Mouse (Mus musculus): ENCODE results near the gene Tmem108.
"Not testable (repeated sequence)": the region's sequence is repeated elsewhere in the genome, so short reads cannot be mapped to it uniquely, and the experiment has no call there.

Gene Tmem108

DNA sequence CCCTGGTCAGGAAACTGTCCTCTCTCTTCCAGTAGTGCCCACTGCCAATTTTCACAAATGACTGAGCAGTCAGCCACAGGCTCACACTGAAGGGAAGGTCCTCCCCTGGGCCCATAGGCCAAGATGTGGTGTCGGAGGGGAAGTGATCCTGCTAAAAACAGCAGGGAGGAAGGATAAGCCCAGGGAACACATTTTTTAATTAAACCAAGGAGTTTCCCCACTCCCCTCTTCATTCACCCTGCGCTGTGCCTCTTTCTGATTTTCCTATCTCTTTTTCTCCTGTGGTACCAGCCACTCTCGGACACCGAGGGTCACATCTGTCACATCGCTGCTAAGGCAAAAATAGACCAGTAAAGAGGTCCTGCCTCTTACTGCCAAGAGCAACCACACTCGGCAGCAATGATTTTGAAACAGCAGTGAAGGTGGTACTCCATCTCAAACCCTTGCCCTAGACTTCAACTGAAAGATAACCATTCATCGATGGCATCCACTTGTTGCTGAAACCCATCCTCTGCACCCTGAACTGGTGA, 83.0 kb downstream of the Tmem108 start:
- DNase-seq, result no peak

DNA sequence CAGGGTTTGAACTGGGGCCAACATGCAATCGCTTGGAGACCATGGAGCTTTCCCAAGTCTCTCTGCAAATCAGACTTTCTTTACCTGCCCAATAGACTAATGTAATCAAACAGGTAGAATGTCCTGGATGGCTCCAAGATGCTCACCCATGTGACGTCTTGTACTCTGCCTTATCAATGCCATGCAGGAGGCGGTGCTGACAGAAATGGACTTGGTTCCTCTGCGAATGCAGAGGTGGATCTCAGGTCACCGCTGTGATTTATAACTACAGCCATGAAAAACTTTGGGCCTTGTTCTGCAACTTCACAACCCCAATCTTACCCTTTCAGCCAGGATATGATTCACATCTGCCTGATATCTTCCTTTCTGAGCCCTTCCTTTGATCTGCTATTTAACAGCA, 83.8 kb downstream of the Tmem108 start:
- no peak for DNase-seq

DNA sequence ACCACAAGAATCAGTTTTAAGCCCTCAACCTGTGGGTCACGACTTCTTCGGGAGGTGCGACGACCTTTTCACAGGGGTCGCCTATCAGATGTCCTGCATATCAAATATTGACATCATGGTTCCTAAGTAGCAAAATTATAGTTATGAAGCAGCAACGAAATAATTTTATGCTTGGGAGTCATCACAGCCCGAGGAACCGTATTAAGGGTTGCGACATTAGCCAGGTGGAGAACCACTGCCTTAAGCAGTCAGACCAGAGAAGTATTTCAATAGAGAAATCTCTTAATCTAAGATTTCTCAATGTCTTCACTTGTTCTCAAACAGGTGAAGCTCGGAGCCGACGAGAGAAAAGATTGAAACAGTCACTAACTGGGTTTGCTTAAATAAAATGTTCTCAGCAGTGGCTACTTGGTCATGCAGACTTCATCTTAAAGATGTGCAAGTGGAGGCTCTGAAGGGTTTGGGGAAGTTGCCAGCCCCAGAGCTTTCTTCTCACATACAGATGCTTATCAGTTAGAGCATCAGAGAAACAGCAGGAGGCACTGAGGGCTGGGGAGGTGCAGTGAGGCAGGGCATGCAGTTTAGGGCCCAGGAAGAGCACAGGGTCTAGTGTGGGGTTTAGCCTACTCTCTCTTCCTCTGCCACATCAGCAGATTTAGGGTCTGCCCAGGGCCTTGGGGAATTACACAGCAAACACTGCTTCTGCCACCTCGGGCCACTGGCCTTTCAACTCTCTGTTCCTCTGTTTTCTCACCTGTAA, 85.7 kb downstream of the Tmem108 start:
- no peak for DNase-seq

DNA sequence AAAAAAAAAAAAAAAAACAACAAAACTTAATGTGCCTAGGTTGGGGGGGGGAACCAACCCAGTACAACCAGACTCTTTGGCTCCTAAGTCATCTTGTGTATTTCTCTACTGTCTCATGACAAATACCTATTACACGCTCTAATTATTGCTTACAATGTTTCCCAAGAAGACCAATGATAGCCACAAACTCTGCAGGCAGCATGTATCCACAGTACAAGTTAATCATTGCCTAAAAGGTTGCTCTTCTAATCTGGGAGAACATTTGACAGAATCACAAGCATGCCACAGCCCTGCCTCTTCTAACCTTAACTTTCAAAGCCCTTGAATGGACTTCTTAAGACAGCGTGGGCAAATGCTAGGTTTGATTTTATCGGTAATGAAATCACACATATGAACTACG, 88.8 kb downstream of the Tmem108 start:
- no peak for DNase-seq

DNA sequence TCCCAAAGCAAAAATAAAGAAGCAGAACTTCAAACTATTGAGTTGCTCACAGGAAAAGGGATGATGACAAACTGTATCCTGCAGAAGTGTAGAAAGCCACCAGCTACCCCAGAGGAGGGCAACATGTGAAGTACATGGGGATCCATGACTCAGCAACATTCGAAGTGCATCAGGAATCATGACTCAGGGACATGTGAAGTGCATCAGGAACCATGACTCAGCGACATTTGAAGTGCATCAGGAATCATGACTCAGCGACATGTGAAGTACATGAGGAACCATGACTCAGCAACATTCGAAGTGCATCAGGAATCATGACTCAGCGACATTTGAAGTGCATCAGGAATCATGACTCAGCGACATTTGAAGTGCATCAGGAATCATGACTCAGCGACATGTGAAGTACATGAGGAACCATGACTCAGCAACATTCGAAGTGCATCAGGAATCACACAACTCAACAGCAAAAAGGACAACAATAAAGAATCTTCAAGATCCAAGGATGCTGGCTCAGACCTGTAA, 91.0 kb downstream of the Tmem108 start:
- not testable (repeated sequence) for DNase-seq

DNA sequence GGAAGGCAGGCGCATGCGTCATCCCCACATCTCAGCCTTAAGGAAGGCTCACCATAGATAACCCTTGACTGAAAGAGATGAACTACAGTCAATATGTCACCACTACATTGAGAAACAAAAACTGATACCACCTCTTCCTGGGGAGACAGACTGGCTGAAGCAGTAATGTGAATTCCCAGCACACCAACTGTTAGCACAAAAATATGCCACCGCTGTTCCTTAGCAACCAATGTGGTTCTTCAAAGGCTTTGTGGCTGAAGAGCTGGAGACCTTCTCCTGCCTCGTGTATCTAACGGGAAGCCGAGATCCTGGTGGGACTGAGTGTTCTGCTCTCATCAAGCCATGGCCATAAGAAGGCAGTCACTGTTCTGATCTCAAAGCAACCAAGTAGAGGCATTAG, 92.8 kb downstream of the Tmem108 start:
- DNase-seq, result no peak

DNA sequence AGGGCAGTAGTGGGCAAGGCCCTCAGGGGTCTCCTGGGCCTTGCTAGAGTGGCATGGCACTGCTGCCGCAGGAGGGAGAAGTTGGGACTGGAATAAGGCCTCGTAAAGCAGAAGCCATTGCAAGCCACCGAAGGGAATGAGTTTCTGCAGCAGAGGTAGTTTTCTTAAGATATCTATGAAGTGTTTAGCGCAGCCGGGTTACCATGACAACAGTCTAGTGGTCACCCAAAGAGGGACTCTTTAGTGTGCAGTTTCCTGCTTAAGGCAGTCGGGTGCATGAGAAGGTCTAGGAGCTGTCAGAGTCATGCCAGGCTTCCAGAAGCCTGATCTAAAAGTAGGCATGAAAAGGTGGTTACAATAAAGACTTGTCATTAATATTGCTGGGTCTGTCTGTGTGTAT, 95.8 kb downstream of the Tmem108 start:
- no peak for DNase-seq

DNA sequence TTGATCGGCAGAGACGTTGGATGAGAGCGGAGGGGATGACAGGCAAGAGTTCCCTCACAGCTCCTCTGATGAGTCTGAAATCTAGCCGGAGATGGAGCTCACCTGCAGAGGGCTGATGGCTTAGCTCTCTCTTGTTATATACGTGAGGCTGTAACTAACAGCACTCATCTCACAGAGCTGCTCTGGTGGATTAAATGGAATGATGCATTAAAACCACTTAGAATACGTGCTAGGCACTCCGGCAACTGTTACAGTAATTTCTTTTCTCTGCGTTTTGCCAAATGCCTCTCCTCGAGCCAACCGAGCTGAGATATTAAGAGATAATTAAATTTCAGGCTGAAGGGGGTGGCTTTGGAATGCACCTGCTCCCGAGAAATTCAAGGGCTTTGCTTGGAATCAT, 97.5 kb downstream of the Tmem108 start:
- no peak for DNase-seq

DNA sequence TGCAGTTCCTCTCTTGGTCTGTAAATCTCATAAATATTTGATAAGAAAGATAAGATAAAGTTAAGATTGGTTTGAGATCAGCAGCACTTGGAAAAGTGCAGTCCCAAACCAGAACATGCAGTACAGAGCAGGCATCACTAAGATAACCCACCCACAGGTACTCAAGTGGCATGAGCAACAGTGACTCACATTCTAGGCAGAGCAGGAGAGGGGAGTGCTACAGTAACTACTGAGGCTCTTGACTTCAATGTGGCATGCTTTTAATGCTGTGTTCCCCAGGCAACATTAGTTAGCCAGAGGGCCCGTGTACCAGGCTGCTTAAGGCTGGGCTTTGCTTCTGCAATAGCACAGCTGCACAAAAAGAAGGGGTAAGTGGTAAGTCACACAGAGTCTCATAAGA, 99.8 kb downstream of the Tmem108 start:
- DNase-seq, result no peak

DNA sequence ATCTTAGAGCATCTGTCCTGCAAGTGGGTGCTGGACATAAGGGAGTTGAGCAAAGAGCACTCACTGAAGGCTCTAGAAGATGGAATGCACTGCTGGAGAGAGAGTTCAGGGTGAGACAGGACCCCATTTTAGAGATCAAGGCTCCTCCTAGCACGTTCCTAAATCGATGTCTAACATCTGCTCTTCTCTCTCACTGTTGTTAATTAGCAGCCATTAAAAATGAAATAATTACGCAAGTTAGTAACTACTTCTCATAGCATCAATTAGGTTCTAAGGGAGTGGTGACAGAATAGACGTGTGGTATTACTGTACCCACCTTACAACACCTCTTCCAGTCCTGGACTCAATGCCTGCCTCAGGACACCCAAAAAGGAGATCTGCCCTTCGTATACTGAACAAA, 103.7 kb downstream of the Tmem108 start:
- DNase-seq, result no peak

DNA sequence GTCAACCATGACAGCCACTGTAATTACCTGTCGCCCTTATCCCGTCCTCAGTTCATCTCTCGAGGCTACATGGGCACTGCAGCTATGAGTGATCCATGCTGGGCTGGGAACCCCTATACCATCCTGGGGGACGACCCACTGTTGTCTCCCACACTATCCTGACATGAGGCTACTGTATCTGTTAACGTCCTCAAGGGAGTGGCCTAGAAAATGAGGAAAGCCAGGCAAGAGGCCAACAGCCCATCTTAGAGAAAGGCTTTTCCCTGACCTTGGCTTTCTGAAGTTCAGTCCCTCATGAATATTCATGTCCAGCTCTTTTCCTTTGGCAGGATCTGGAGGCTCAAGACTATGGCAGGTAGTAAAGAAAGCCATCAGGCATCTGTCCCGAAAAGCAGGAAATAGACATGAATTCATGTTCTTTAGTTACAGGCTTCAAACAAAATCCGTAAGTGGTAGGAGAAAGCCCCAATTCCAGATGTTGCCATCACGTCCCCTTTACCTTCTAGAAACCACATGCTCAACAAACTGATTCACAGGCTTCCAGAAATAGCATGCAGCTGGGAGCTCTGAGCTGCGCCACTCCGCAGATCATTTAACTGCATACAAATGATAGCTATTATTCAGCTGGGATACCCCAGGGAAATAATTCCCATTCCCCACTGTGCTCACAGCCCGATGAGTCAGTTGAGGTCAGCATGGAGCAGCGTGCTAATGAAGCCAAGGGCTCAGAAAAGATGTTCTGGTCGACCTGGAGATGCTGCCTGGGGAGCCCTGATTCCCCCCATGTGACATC, 104.3 kb downstream of the Tmem108 start:
- DNase-seq, result no peak

DNA sequence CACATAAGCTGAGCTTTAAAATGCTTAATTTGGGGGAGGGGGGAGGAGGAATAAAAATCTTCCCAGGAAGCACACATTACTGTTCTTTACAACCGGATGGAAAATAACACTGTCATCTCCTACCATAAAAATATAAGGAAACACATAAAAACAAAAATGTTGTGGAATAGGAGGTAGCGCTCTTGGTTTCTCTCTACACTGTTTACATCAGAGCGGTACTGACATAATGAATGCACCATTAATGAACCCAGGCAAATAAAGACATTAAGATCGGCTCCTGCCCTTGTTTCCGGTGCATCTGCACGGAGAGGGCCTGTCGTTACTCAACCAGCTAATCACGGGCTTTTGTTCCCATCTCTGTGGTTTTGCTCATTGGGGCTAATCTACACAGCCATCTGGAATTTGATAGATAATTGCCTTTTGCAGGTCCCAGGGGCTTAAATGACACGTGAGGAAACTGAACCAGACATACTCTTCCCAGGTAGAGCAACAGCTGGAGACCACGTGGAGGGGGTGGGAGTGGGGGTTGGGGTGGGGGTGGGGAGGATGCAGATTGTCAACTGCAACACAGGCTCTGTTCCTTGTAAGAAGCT, 107.5 kb downstream of the Tmem108 start:
- DNase-seq, result no peak

DNA sequence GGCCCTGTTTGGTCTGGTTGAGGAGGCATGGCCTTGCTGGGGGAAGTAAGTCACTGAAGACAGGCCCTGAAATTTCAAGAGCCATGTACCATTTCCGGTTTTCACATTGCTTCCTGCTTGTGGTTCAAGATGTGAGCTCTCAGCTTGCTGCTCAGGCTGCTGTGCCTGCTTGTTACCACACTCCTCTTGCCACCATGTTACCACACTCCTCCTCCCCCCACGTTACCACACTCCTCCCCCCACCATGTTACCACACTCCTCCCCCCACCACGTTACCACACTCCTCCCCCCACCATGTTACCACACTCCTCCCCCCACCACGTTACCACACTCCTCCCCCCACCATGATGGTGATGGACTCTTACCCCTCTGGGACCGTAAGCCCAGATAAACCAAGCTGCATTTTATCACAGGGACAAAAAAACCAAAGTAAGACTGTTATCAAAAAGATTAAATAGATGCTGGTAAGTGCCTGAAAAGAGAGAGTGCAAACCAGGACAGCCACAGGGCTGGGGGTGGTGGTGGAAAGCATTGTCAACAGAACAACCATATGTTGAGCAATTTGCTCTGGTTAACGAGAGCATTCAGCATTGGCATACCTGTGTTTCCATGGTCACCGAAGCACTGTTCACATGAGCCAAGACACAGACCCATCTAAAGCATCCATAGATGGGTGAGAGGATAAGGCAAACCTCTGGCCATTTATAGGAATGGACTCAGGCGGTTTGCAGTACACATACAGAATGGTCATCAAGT, 109.3 kb downstream of the Tmem108 start:
- no peak for DNase-seq

DNA sequence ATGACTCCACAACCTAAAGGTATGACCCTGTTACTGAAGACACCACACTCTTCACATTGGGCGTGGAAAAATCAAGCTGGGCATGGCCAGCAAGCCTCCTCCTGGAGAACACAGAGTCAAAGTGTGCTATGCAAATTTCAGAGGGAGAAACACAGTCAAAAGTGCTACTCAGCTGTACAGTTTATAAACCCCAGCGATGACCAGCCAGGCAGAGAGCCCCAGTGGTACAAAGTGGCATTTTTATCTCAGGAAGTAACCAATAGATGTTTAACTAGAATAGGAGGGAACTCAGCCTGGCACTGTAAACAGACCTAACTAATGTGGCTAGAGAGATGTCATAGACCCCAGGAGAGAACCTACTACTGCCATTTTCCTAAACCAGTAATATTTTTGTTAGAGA, 115.0 kb downstream of the Tmem108 start:
- DNase-seq, result no peak

DNA sequence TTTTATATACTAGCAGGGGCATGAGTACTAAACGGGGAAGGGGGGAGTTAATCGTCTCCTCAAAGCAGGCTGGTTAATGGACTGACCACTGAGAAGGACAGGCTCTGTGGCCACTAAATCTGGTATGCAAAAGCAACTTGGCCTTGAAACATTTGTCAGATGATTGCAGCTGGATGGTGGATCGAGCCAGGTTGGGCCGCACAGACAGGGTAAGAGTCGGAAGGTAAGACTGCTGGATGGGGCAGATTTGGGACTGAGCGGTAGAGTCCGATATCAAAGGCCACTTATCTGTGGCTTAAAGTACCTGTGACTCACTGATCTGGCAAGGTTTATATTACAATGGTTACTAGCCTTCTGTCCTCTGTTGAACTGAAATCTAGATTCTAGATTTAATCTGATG, 115.9 kb downstream of the Tmem108 start:
- no peak for DNase-seq

DNA sequence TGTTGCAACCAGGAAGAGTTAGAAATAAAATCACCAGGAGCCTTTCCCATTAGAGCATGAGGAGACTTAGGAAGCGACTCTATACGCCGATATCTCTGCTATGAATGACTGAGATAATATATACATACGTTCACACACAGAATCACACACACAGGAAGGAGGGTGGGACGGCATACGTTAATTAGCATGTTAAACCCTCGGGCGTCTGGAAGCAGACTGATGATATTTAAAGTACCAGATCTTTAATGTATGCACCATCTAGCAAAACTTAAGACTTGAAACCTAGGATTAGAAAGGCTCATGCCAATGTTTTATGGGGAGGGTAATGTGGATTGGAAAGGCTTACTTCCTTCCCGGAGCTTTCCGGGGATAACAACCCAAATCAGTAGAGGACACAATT, 119.3 kb downstream of the Tmem108 start:
- no peak for DNase-seq

DNA sequence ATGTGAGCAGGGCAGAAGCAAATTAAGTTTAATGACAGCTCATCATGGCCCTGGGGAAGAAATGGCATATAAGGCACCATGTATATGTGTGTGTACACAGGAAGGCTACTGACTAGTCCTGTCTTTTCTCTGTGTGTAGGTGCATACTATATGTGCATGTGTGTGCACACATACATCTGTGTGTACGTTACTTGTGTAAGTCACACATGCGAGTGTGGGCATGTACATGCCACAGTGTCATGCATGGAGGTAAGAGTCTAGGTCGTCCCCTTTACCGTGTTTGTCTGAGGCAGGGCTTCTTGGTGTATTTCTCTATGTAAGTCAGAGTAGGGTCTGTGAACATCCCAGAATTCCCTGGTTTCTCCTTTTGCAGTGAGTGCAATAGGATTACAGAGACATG, 120.3 kb downstream of the Tmem108 start:
- no peak for DNase-seq

DNA sequence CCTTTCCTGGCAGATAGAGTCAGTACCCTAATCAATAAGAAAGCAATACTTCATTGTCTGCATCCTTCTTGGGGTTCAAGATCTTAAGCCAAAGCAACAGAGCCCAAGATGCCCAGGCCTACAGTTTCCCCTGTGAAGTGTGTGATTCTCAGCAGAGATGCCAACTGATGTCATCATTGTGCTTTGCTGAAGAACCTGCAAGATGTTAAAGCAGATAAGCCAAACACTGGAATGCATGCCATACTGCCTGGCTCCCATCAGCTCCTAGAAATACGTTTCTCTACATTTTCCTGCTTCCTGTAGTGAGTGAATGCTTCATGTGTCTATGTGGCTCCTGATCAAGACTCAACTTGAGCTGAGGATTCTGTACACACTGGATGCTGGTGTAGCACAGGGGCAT, 122.2 kb downstream of the Tmem108 start:
- DNase-seq, result no peak

DNA sequence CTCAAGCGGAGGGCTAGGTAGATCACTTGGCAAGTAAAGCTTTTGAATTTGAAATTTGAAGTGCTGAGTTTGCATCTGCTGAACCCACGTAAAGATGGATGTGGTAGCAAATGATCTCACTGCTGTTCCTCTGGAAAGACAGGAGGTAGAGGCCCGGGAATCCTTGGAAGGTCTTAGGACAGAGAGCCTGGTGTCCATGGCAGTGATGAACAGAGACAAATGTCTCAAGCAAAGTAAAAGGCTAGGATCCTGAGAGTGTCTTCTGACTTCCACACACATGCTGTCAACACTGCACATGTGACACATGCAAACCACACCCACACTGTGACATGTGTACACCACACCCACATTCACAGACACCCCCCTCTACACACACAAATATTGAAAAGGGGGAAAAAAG, 124.2 kb downstream of the Tmem108 start:
- DNase-seq, result no peak

DNA sequence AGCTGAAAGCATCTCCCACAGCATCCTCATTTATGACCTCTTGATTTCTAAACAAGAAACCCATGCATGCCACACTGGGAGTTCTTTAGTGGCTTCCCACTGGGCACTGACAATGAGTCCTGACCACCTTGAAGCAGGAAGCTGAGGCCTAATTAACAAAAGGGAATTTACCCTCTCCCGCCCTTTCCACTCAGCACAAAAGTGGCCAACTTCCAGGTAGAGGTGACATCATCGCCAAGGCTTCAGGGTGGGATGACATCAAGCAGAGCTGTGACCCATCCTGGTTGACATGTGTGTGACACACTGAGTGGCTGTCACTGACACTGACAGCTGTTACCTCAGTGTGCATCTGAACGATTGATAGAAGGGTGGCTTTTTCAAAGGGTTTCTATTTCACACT, 124.8 kb downstream of the Tmem108 start:
- no peak for DNase-seq

DNA sequence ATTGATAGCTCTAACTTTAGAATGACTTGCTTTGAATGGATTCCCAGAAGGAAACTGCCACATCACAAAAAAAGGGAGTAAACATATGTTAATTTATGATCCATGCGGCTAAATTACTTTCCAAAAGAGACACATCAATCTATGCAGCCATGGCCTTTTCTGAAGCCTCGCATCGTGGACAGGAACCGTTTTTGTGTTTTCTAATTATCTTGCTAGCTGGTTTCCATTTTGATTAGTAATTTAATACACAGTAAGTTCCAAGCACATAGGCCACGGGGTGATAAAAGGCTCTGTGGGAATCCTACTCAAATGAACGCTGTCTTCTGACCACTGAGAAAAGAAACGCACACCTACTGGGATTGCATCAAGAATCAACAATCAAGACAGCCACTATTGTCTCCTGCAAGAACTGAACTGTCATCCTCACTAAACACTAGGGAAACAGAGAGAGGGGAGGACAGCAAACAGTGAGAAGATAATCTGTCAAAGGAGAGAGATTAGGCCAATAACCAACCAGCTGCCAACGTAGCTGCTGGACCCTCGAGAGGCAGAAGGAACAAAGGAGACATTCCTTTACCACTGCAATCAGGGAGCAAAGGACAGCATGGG, 132.7 kb downstream of the Tmem108 start:
- DNase-seq, result no peak

DNA sequence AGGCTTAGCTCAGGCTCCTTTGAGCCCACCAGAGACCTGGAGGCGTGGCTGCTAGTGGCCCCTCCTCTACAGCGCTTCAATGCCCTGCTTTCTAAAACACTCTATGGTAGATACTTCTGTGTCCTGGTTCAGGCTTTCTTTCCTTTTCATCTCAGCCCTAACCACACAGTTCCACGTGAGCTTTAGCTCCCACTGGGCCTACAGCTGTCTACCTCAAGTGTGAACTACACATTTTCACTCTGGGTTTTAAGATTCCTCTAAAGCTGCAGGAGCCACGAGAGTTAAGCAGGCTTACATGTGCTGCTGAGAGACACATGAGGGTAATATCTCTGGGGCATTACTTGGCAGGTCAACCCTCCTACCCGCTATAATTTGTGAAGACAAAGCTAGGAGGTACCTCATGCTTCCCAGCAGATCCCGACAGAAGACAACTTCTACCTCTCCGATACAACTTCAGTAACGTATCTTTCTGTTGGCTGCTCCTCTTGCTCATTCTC, 134.2 kb downstream of the Tmem108 start:
- DNase-seq, result no peak
